Mouse (Mus musculus) ovary, postnatal 14 days (tissue): Measurements from ENCODE around the gene Dner.

ENCODE experiments used
- DNase-seq: peaks from one replicate; pipeline ENCODE4 v3.0.0; 2022; ENCODE audit warnings: low spot score

Gene Dner

GRCm38 (mm10) chr1:84441419-84441818 is 254.6 kb downstream of the Dner start:
- no peak for DNase-seq

GRCm38 (mm10) chr1:84437565-84437964 is 258.5 kb downstream of the Dner start:
- DNase-seq, result no peak

GRCm38 (mm10) chr1:84436281-84436680 is 259.7 kb downstream of the Dner start:
- DNase-seq, result no peak

- no peak for DNase-seq
Observed at GRCm38 (mm10) chr1:84433291-84433980, 262.6 kb downstream of the Dner start.

- DNase-seq, result no peak
Observed at GRCm38 (mm10) chr1:84432311-84432710, 263.7 kb downstream of the Dner start.

GRCm38 (mm10) chr1:84428331-84428730 is 267.7 kb downstream of the Dner start:
- DNase-seq, result no peak

- DNase-seq, result no peak
Observed at GRCm38 (mm10) chr1:84427757-84428156, 268.3 kb downstream of the Dner start.

GRCm38 (mm10) chr1:84426679-84427078 is 269.3 kb downstream of the Dner start:
- DNase-seq, result no peak

GRCm38 (mm10) chr1:84422881-84423280 is 273.1 kb downstream of the Dner start:
- no peak for DNase-seq

GRCm38 (mm10) chr1:84421845-84422244 is 274.2 kb downstream of the Dner start:
- DNase-seq, result no peak

- no peak for DNase-seq
Observed at GRCm38 (mm10) chr1:84419416-84419815, 276.6 kb downstream of the Dner start.

GRCm38 (mm10) chr1:84418511-84418910 is 277.5 kb downstream of the Dner start:
- DNase-seq, result no peak

GRCm38 (mm10) chr1:84417761-84418238 is 278.2 kb downstream of the Dner start:
- DNase-seq, result no peak

GRCm38 (mm10) chr1:84417276-84417675 is 278.7 kb downstream of the Dner start:
- no peak for DNase-seq

- no peak for DNase-seq
Observed at GRCm38 (mm10) chr1:84414464-84414863, 281.6 kb downstream of the Dner start.

GRCm38 (mm10) chr1:84409514-84409913 is 286.5 kb downstream of the Dner start:
- no peak for DNase-seq

- DNase-seq, result no peak
Observed at GRCm38 (mm10) chr1:84408873-84409272, 287.1 kb downstream of the Dner start.

GRCm38 (mm10) chr1:84406891-84407290 is 289.1 kb downstream of the Dner start:
- no peak for DNase-seq

GRCm38 (mm10) chr1:84405551-84406290 is 290.3 kb downstream of the Dner start:
- no peak for DNase-seq

- no peak for DNase-seq
Observed at GRCm38 (mm10) chr1:84404880-84405279, 291.1 kb downstream of the Dner start.

GRCm38 (mm10) chr1:84402154-84402553 is 293.9 kb downstream of the Dner start:
- no peak for DNase-seq

- no peak for DNase-seq
Observed at GRCm38 (mm10) chr1:84399671-84400070, 296.4 kb downstream of the Dner start.

GRCm38 (mm10) chr1:84399118-84399517 is 296.9 kb downstream of the Dner start:
- DNase-seq, result no peak
